Mouse (Mus musculus) bone marrow macrophage, adult 2 months (primary cell): ENCODE data around the gene Shtn1. TPM values are rescaled to one million over a fixed set of nuclear protein-coding genes. Genes with fewer than 3 reads are reported as not detected.

Experiments
- H3K27ac ChIP-seq: 2 replicates; pipeline ENCODE4 v1.5.1; 2012; ENCODE audit warnings: low read depth, low read length; ENCODE audit not compliant: insufficient read depth
- H3K4me1 ChIP-seq: 2 replicates; pipeline ENCODE4 v1.6.1; 2012; ENCODE audit warnings: low read length; ENCODE audit not compliant: control insufficient read depth, insufficient read depth
- H3K4me3 ChIP-seq: 2 replicates; pipeline ENCODE4 v1.5.1; 2012; ENCODE audit warnings: mild to moderate bottlenecking, low read length, moderate library complexity; ENCODE audit not compliant: insufficient read depth
- CTCF ChIP-seq: IDR thresholded peaks from 2 replicates; pipeline ENCODE4 v1.5.1; 2012; ENCODE audit warnings: low read depth, mild to moderate bottlenecking, low read length, moderate library complexity
- POLR2A ChIP-seq: IDR thresholded peaks from 2 replicates; pipeline ENCODE4 v1.6.1; 2012; ENCODE audit warnings: mild to moderate bottlenecking, low read depth, low read length, borderline replicate concordance
- polyA plus RNA-seq: library from polyadenylated mRNA; stranded (reverse); fragments of >200 nt; gene quantifications from 2 replicates; pipeline ENCODE4 v1.2.4, GENCODE M21; 2012; ENCODE audit not compliant: missing spikeins, insufficient read depth, insufficient read length

Gene Shtn1
- 79.0 and 83.6 TPM in 2 replicates for polyA plus RNA-seq

DNA sequence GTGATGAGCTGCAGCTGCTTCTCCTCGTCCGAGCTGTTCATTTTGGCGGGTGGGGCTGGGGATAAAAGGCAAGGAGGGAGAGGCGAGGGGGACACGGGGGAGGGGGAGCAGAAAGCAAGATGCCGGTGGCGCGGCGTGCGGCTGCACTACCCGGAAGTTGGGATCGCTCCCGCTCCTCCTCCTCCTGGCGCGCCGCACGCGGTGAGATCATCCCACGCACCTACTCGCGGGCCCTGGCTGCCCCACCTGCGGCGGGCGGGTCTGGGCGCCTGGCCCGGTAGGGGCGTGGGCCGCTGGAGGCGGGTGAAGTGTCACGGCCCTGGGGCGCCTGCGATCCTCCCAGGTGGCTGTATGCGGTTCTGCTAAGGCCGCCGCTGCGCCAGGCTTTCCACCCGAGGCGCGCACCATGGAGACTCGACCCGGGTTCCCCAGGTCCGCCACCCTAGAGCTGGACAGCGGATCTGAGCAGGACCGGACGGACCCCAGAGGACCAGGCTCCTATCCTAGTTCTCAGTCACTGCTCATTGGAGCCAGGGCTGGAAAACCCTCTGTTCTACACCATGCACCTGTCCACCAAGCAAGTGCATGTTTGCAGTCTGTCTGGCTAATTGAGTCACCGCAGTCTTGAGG is at the start of gene Shtn1:
TSS of gene Shtn1 (minus strand) at position 629 of the 630 bp plus-strand sequence.
- H3K4me1 ChIP-seq, result peaks cover 28% of the 10 kb centered on the region
- H3K4me3 ChIP-seq, result peak within 1 kb of the TSS; percentile 97
- TF ChIP-seq POLR2A (no peak), CTCF (no peak)
- peak within 1 kb of the TSS; percentile 96 for H3K27ac ChIP-seq

DNA sequence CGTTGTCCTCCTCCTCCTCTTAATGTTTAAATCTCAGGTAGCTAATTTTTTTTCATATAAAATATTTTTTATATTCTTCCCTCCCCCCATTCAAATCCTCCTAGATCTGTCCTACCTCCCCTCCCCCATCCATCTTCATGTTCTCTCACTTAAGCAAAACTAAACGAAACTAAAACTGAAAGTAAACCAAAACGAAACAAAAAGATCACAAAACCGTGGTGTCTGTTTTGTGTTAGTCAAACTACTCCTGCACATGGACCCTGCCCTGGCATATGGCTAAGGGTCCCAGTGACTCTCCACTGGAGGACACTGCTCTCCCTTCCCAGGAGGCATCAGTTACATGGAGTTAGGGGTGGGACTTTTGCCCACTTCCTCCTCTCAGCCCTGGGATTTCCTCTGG is 38.3 kb upstream of the Shtn1 start:
- no peak for TF ChIP-seq POLR2A
- TF ChIP-seq CTCF, result no peak
- peak overlapping the region; percentile 43 for H3K4me3 ChIP-seq
- H3K27ac ChIP-seq, result no peak overlapping the region

DNA sequence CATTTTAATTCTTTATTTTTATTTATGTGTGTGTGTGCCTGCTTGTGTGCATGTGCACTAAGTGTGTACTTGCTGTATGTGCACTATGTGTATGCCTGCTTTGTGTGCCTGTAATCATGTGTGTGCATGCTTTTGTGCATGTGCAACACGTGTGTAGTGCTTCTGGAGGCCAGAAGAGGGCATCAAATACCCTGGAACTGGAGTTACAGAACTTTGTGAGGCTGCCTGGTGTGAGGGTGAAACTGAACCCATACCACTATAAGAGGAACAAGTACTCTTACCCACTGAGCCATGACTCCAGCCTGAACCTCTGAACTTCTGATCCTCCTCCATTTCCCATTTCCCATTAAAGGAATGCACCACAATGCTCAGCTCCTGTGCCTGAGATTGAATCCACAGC is 34.0 kb upstream of the Shtn1 start:
- TF ChIP-seq CTCF, result no peak
- TF ChIP-seq POLR2A, result no peak
- Histone ChIP-seq H3K4me1 (peaks cover 4% of the 10 kb centered on the region; the same call in 1 of the 2 replicates), H3K4me3 (no peak overlapping the region), H3K27ac (no peak overlapping the region)

More for the DNA sequence above, 38.3 kb upstream of the Shtn1 start:
- H3K4me1 ChIP-seq, result peaks cover 4% of the 10 kb centered on the region; the same call in 1 of the 2 replicates

DNA sequence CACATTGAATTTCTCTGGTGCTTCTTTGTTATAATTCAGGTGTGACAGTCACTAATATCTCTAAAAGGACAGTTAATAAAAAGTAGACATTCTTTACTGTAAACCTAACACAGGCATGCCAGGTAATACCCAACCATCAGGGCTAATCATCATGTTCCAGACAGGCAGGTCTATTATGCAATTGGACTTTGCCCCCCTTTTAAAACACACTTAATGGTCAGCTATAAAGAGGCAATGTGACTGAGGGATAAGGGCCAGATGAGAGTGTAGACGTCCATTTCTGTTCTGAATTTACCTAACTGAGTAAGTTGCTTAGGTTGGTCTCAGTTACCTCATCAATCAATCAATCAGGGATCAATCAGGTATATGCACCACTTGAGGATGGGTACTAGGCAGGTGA is 22.4 kb upstream of the Shtn1 start:
- no peak overlapping the region for H3K27ac ChIP-seq
- H3K4me3 ChIP-seq, result no peak overlapping the region
- no peak for TF ChIP-seq POLR2A
- TF ChIP-seq CTCF, result no peak
- no peaks in the 10 kb centered on the region for H3K4me1 ChIP-seq

DNA sequence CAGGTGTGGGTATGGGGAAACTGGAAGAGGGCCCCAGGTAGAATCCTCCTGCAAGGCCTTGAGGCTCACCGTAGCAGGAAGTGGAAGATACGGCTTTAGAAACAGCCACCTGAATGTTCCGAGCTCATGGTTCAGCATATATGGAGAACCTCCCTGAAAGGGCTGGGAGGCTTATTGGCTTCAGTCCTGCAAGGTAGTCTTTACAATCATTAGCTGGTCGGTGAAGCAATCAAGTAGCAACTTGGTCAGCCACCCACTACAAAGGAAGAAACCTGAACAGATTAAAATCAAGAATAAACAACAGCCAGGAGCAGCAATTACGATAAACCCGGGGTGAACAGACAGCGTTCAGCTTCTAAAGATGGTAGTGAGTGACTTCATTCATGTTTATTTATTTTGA is 16.4 kb upstream of the Shtn1 start:
- Histone ChIP-seq H3K4me3 (no peak overlapping the region), H3K27ac (no peak overlapping the region), H3K4me1 (no peaks in the 10 kb centered on the region)
- no peak for TF ChIP-seq POLR2A
- TF ChIP-seq CTCF, result no peak

DNA sequence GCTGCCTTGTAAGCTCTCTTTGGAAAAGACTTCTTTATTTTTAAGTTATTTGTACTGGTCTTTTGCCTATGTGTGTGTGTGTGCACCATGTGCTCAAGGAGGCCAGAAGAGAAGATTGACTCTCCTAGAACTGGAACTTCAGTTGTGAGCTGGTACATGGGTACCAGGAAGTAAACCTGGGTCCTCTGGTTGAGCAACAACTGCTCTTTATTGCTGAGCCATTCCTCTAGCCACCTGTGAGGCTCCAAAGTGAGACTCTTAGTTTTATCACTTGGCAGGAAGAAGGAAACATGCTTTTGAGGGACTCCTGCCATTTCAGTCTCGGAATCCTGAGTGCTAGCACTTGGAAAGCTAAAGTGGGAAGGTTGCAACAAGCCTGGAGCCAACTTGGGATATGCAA is 14.4 kb upstream of the Shtn1 start:
- TF ChIP-seq POLR2A (no peak), CTCF (no peak)
- no peaks in the 10 kb centered on the region for H3K4me1 ChIP-seq
- no peak overlapping the region for H3K4me3 ChIP-seq
- no peak overlapping the region for H3K27ac ChIP-seq

DNA sequence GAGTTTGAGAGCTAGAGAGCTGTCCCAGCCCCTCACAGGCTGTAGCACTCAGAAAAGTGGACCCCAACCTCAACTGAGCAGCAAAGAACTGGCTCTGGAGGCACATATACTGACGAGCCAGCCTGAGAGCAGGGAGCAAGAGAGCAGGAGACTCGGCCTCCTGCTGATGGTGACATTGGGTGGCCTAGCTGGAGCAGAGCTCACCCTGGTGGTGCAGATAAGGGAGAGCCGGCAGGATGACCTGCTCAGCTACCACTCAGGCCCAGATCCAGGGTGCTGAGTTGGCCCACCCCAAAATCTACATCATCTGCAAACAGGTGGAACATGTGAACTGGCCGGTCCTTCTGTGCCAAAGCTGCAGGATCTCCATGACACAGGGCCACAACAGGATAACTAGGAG is 8.4 kb upstream of the Shtn1 start:
- TF ChIP-seq CTCF (no peak), POLR2A (no peak)
- Histone ChIP-seq H3K27ac (no peak overlapping the region), H3K4me1 (no peaks in the 10 kb centered on the region), H3K4me3 (no peak overlapping the region)

DNA sequence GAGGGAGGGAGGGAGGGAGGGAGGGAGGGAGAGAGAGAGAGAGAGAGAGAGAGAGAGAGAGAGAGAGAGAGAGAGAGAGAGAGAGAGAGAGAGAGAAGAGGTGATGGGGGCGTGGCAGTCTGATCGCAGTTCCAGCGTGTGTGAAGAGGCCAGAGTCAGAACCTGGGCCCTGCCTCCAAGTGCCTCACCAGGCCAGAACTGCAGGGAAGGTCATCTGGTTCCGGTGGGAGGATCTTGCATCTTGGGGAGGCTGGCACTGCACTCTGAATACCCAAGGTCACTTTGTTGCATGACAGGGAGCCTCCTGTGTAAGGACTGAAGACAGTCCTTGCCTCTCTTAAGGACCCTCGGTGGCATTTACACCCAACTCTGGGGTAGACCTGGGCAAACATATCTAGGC is 231 bp upstream of the Shtn1 start:
- Histone ChIP-seq H3K27ac (no peak overlapping the region), H3K4me3 (peak overlapping the region; percentile 97; the same call in 1 of the 2 replicates), H3K4me1 (peaks cover 26% of the 10 kb centered on the region)
- no peak for TF ChIP-seq CTCF
- no peak for TF ChIP-seq POLR2A

DNA sequence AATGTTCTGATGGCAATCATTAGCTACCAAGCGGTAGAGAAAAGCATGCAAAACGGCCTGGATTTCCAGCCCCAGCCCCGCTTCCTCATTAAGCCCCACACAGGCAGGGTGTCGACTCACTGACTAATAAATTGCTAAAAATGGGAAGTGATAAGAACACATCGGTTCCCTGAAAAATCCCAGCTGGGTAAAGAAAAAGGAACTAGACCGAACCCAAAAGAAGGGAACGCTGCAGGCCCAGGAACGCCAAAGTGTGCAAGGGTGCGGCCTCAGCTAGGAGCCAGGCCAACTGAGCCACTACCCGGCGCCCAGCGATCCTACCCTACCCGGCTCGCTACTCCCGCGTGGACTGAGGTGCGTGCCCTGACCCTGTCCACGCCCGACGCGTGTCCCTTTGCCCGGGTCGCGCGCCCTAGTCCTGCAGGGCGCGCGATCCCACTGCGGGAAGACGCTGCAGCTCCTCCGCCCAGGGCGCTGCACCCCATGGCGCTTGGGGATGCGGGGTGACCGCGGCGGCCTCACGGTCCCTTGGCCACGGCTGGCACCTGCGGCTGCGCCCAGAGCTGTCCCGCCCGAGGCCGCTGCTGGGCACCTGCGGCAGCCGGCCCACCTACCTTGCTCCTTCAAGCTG is 944 bp downstream of the Shtn1 start:
- Histone ChIP-seq H3K27ac (peak overlapping the region; percentile 96), H3K4me3 (peak overlapping the region; percentile 97), H3K4me1 (peaks cover 32% of the 10 kb centered on the region)
- TF ChIP-seq POLR2A, result no peak

DNA sequence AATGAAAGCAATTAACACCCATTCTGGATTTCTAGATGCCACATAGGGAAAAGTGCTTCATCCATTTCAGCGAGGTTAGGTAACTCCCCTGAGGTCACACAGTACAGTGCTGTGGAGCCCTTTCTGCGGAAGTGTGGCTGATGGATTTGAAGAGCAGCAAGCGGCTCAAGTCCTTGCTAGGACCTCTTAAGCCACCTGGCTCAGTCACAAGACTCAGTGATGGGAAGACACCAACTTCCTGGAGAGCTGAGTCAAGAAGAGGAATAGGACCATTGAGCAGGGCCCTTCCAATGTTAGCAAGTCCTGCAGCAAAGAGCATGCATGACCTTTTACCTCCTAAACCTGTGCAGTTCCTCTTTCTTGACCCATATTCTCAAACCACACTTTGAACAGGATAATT is 1.5 kb downstream of the Shtn1 start:
- TF ChIP-seq POLR2A (no peak), CTCF (no peak)
- H3K4me1 ChIP-seq, result peaks cover 35% of the 10 kb centered on the region
- peak overlapping the region; percentile 97 for H3K4me3 ChIP-seq
- peak overlapping the region; percentile 96 for H3K27ac ChIP-seq

DNA sequence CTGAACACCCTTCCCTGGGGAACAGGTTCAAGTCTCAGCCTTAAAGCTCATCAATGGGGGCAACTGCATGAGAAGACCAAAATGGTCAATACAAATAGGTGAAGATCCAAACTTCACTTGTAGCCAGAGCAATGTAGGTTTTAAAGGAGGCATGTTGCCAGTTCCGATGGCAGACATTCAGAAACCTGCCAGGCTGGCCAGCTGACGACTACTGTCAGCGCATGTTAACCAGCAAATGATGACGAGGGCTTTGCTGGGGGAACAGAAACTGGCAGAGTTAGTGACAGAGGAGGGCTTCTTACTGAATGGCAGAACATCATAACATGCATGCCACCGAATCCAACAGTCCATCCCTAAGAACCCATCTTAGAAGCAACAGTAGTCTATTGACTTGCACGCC is 2.9 kb downstream of the Shtn1 start:
- H3K27ac ChIP-seq, result peak overlapping the region; percentile 96
- H3K4me1 ChIP-seq, result peaks cover 41% of the 10 kb centered on the region
- TF ChIP-seq CTCF, result no peak
- TF ChIP-seq POLR2A, result no peak

More for the DNA sequence above, 2.9 kb downstream of the Shtn1 start:
- no peak overlapping the region for H3K4me3 ChIP-seq
